Mouse (Mus musculus) heart, adult 2 months (tissue): Measurements from ENCODE around the gene Gucd1.

Experiments used
- CTCF ChIP-seq: fragments of 200-600 bp; IDR thresholded peaks from 2 replicates; pipeline ENCODE4 v1.8.1; 2022; ENCODE audit warnings: antibody characterized with exemption, mild to moderate bottlenecking, moderate library complexity
- EP300 ChIP-seq: fragments of 200-500 bp; IDR thresholded peaks from 2 replicates; pipeline ENCODE4 v1.6.1; 2011; ENCODE audit warnings: low read depth, low read length, control low read depth; ENCODE audit not compliant: insufficient read depth
- POLR2A ChIP-seq: fragments of 200-500 bp; IDR thresholded peaks from 2 replicates; pipeline ENCODE4 v1.6.1; 2011; ENCODE audit warnings: mild to moderate bottlenecking, low read depth, low read length, control low read depth; ENCODE audit not compliant: insufficient read depth

- TF ChIP-seq CTCF (no peak), POLR2A (no peak), EP300 (no peak)
Observed at GRCm38 (mm10) chr10:75429522-75430146, 88.1 kb downstream of the Gucd1 start.
